Mouse (Mus musculus) kidney, embryonic 14.5 days (tissue): ENCODE measurements around the gene Dazap2. TPM values are rescaled to one million over a fixed set of nuclear protein-coding genes. Genes with fewer than 3 reads are reported as not detected.

Experiments
- ATAC-seq: fragments of 200-750 bp; cut with Nextera tagmentation; 2 replicates; pipeline ENCODE4 v1.8.0; 2017; ENCODE audit warnings: moderate number of reproducible peaks, mild to moderate bottlenecking, moderate TSS enrichment, moderate library complexity; ENCODE audit not compliant: low FRiP score, low TSS enrichment
- H3K27ac ChIP-seq: fragments of 300-500 bp; sonication (generic); 2 replicates; pipeline ENCODE4 v1.5.1; 2014; ENCODE audit warnings: low read depth, mild to moderate bottlenecking, low read length, moderate library complexity, mixed read lengths
- H3K27me3 ChIP-seq: fragments of 300-500 bp; sonication (generic); 2 replicates; pipeline ENCODE4 v1.6.1; 2014; ENCODE audit warnings: mild to moderate bottlenecking, low read length; ENCODE audit not compliant: control insufficient read depth, insufficient read depth
- H3K36me3 ChIP-seq: fragments of 300-500 bp; sonication (generic); 2 replicates; pipeline ENCODE4 v1.6.1; 2014; ENCODE audit warnings: low read length, mixed read lengths; ENCODE audit not compliant: control insufficient read depth, insufficient read depth
- H3K4me1 ChIP-seq: fragments of 300-500 bp; sonication (generic); 2 replicates; pipeline ENCODE4 v1.6.1; 2014; ENCODE audit warnings: low read length, mixed read lengths; ENCODE audit not compliant: control insufficient read depth, insufficient read depth
- H3K4me2 ChIP-seq: fragments of 300-500 bp; sonication (generic); replicated peaks from 2 replicates; pipeline ENCODE4 v1.6.1; 2014; ENCODE audit warnings: low read depth, mild to moderate bottlenecking, low read length
- H3K4me3 ChIP-seq: fragments of 300-500 bp; sonication (generic); 2 replicates; pipeline ENCODE4 v1.5.1; 2014; ENCODE audit warnings: mild to moderate bottlenecking, low read length
- H3K9ac ChIP-seq: fragments of 300-500 bp; sonication (generic); 2 replicates; pipeline ENCODE4 v1.6.1; 2014; ENCODE audit warnings: low read depth, mild to moderate bottlenecking, low read length, moderate library complexity
- H3K9me3 ChIP-seq: fragments of 300-500 bp; sonication (generic); 2 replicates; pipeline ENCODE4 v1.6.1; 2016; ENCODE audit warnings: low read length; ENCODE audit not compliant: control insufficient read depth
- WGBS: fragments of 180-500 bp; shearing (Covaris S2); extraction: QIAGEN DNeasy Blood & Tissue Kit; methylation state at CpG from one replicate; pipeline ENCODE4 v1.1.7; 2014; 5-methylcytosine and 5-hydroxymethylcytosine counted together
- polyA plus RNA-seq: library from polyadenylated mRNA; unstranded; fragments of >200 nt; fragmentation: Nextera tagmentation; extraction: Ambion mirVana; gene quantifications from 2 replicates; pipeline ENCODE4 v1.2.1, GENCODE M21; 2014

Gene Dazap2
- polyA plus RNA-seq, 1 experiment from 2014 or later: 274 TPM

GRCm38 (mm10) chr15:100628797-100629196 is 13.6 kb downstream of the Dazap2 start:
- Histone ChIP-seq H3K27ac (no peak overlapping the region), H3K4me2 (no peak overlapping the region), H3K27me3 (no peaks in the 10 kb centered on the region), H3K9ac (no peak overlapping the region), H3K9me3 (no peaks in the 10 kb centered on the region), H3K4me3 (no peak overlapping the region), H3K4me1 (no peaks in the 10 kb centered on the region), H3K36me3 (no peaks in the 10 kb centered on the region)
- 45% methylated on average over 7 of the region's 7 CpGs for WGBS
- no peak for ATAC-seq

DNA sequence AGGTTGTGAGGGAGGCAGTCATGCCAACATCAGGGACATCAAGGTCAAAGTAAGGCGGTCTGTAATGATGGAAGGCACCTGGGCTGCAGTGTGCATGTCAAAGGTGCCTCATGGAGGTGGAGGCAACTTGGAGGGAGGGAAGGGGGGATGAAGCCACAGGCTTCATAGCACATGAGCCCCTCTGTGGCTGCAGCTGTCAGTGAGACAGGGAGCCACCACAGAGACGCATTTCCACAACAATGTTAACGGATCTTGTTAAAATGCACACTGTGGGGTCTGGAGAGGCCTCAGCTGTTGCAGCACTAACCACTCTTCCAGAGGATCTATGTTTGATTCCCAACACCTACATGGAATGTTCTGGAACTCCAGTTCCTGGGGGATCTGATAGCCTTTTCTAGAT is 15.0 kb downstream of the Dazap2 start:
- Histone ChIP-seq H3K4me1 (no peaks in the 10 kb centered on the region), H3K4me3 (no peak overlapping the region), H3K9ac (no peak overlapping the region), H3K9me3 (no peaks in the 10 kb centered on the region), H3K4me2 (no peak overlapping the region), H3K27me3 (peaks cover 7% of the 10 kb centered on the region), H3K27ac (no peak overlapping the region), H3K36me3 (no peaks in the 10 kb centered on the region)
- no peak for ATAC-seq
- 65% methylated on average over 3 of the region's 3 CpGs for WGBS

DNA sequence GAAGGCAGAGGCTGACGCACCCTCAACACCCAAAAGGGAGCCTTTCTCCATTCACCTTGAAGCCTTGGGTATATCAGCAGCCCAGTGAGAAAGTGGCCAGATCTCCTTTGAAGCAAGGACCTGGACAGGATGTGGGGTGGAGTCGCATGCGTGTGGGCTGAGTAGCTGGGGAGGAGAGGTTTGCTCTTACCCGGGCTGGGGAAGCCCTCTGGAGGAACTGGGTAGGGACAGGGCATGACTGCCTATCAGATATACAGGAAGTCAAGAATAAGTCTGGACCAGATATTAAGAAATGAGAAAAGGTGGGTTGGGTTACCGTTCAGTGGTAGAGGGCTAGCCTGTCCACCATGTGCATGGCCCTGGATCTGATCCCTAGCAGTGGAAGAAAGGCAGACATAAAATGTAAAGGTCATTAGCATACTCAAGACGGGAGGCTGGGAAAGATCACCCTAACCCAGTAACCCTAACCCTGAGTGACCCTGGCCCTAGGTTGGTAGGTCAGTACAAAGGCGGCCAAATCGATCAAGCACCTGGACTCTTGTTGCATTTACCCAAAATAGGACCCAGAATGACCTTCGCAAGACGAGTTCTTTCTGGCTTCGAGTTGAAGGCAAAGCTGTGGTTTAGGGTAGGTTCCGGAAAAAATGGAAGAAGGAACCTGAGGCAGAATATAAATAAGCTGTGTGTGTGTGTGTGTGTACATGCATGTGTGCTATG is 16.5 kb downstream of the Dazap2 start:
- no peaks in the 10 kb centered on the region for H3K36me3 ChIP-seq
- ATAC-seq: no peak
- no peak overlapping the region for H3K9ac ChIP-seq
- H3K4me1 ChIP-seq: peaks cover 10% of the 10 kb centered on the region; the same call in 1 of the 2 replicates
- H3K4me2 ChIP-seq: no peak overlapping the region
- no peak overlapping the region for H3K27ac ChIP-seq
- no peaks in the 10 kb centered on the region for H3K9me3 ChIP-seq
- peaks cover 21% of the 10 kb centered on the region for H3K27me3 ChIP-seq
- WGBS: 74% methylated on average over 12 of the region's 12 CpGs
- no peak overlapping the region for H3K4me3 ChIP-seq

DNA sequence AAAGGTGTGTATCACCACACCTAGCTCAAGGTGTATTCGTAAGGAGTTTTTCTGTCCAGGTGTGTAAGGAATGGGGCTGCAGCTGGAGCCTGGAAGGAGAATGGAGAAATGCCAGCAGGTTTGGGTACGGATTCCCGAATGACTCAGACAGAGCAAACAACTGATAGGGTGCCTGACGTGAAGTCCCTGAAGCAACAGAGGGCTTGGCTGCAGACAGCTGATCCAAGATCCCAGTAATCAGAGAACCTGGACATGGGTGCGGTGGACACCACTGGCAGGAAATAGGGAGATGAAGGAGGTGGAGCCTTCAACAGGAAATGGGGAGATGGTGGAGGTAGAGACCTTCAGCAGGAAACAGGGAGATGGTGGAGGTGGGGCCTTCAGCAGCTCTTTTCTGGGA is 17.2 kb downstream of the Dazap2 start:
- peaks cover 21% of the 10 kb centered on the region for H3K27me3 ChIP-seq
- no peak overlapping the region for H3K4me2 ChIP-seq
- ATAC-seq: no peak
- H3K36me3 ChIP-seq: no peaks in the 10 kb centered on the region
- 86% methylated on average over 5 of the region's 5 CpGs for WGBS
- no peaks in the 10 kb centered on the region for H3K9me3 ChIP-seq
- peaks cover 17% of the 10 kb centered on the region; the same call in 1 of the 2 replicates for H3K4me1 ChIP-seq
- no peak overlapping the region for H3K4me3 ChIP-seq
- no peak overlapping the region for H3K9ac ChIP-seq
- no peak overlapping the region for H3K27ac ChIP-seq

GRCm38 (mm10) chr15:100633341-100633740 is 18.2 kb downstream of the Dazap2 start:
- H3K27ac ChIP-seq: no peak overlapping the region; the same call in 1 of the 2 replicates
- H3K4me1 ChIP-seq: peaks cover 25% of the 10 kb centered on the region; the same call in 1 of the 2 replicates
- no peak overlapping the region for H3K4me3 ChIP-seq
- H3K9me3 ChIP-seq: no peaks in the 10 kb centered on the region
- H3K9ac ChIP-seq: no peak overlapping the region
- no peak overlapping the region for H3K4me2 ChIP-seq
- ATAC-seq: no peak
- H3K36me3 ChIP-seq: no peaks in the 10 kb centered on the region
- peaks cover 21% of the 10 kb centered on the region for H3K27me3 ChIP-seq
- WGBS: 41% methylated on average over 10 of the region's 10 CpGs

DNA sequence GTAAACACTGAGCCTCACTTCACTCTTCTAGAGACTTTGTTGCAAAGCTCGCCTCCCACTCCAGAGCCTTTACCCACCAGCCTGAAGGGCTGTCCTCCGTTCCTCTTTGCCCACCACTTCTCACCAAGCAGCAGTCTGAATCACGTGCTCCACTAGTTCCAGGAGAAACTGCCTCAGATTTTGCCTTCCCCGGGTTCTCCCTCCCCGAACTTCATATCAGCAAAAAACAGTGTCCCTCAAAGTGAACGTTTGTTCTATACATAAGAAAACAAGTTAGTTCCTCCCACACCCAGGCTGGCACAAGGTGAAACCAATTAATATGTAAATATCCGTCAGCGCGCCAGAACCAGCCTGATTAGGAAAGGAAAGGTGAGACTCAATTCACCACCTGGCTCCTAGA is 20.1 kb downstream of the Dazap2 start:
- 0 out of 2 replicates have a peak overlapping the region, but pooled peaks have one; percentile 12 for H3K9ac ChIP-seq
- H3K36me3 ChIP-seq: no peaks in the 10 kb centered on the region
- ATAC-seq: no peak
- 9% methylated on average over 9 of the region's 9 CpGs for WGBS
- H3K9me3 ChIP-seq: no peaks in the 10 kb centered on the region
- peaks cover 26% of the 10 kb centered on the region; the same call in 1 of the 2 replicates for H3K4me1 ChIP-seq
- H3K27ac ChIP-seq: no peak overlapping the region
- peaks cover 25% of the 10 kb centered on the region for H3K27me3 ChIP-seq
- peak overlapping the region; percentile 95; the same call in 1 of the 2 replicates for H3K4me2 ChIP-seq
- peak overlapping the region; percentile 62 for H3K4me3 ChIP-seq

DNA sequence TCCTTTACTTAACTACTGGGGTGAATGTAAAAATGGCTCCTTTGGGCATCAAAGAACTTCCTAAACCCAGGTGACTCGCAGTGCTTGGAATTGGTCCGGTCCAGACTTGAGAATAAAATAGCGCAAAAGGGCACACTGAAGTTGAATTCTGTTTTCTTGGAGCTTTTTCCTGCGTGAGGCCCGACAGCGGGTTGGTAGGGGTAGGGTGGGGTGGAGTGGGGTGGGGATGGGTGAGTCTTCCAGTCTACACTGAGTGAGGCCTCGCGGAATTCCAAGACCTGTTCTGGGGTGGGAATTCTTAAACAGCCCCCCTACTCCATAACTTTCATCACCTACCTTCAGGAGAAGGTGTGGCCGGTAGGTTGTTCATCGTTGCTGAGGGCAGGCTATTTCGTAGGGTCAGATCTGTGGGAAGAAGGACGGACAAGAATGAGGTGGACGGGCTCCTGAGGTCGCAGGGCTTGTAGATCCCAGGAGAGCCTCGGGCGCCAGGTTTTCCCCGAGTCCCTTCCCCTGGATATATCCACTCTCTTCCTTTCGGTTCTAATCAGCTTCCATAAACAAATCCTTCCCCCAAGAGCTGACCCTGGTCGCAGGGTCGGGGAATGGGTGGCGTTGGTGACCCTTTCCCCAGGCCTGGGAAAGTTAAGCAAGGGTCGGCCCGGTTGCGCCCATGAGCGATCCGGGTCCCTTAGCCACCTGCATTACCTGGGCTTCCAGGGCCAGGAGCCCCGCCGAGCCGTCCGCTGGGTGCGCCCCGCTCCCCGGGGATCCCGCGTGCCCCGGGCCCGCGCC is 20.9 kb downstream of the Dazap2 start:
- H3K27ac ChIP-seq: no peak overlapping the region; the same call in 1 of the 2 replicates
- peak overlapping the region; percentile 53 for H3K9ac ChIP-seq
- WGBS: 3% methylated on average over 37 of the region's 38 CpGs
- peak overlapping the region; percentile 95 for H3K4me2 ChIP-seq
- peaks cover 26% of the 10 kb centered on the region; the same call in 1 of the 2 replicates for H3K4me1 ChIP-seq
- no peak for ATAC-seq
- H3K27me3 ChIP-seq: peaks cover 25% of the 10 kb centered on the region
- H3K36me3 ChIP-seq: no peaks in the 10 kb centered on the region
- H3K4me3 ChIP-seq: peak overlapping the region; percentile 62
- H3K9me3 ChIP-seq: no peaks in the 10 kb centered on the region

DNA sequence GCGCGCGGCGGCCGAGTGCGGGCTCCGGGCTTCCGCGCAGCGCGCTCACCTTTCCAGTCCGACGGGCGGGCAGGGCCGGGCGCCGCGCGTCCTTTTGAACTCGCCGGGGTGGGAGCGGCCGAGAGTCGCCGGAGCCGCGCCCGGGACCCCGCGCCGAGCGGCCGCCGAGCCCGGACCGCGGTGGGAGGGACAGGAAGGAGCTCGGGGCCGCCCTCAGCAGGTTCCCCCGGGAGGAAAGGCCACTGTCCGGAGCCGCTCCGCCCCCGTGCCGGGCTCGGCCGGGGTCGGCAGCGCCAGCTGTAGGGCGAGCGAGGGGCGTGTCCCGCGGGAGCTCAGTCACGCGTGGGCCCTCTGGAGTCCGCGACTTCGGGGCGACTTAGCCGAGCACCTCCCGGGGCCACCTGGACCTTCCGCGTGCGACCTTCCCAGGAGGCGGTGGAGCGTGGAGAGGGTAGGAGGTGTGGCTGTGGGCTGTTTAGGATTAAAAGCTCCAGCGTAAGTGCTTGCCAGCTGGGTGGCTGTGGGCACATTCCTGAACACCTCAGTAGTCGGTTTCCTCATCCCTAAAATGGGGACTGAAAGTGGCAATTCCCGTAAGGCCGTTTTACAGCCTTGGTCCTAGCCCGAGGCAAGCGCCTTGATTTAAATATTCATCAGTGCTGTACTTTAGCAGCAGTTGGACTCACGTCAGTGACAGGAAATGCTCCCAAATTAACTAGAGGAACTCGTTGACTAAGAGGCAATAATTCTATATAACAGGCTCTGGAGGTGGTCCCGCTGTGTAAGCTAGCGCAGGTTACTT is 21.8 kb downstream of the Dazap2 start, which contains the start of gene Smagp:
Gene Smagp (minus strand): TSS at position 241 of the 802 bp plus-strand sequence.
- Histone ChIP-seq H3K9me3 (no peaks in the 10 kb centered on the region), H3K36me3 (no peaks in the 10 kb centered on the region), H3K4me1 (peaks cover 26% of the 10 kb centered on the region; the same call in 1 of the 2 replicates), H3K4me3 (peak within 1 kb of the TSS; percentile 62), H3K9ac (peak within 1 kb of the TSS; percentile 53), H3K27ac (peak within 1 kb of the TSS; percentile 30; the same call in 1 of the 2 replicates), H3K4me2 (peak within 1 kb of the TSS; percentile 95), H3K27me3 (peaks cover 25% of the 10 kb centered on the region)
- WGBS: under 1% methylated on average over 74 of the region's 77 CpGs
- ATAC-seq: peak; percentile 63
